Mouse (Mus musculus): ENCODE data around the gene Fmnl3.
A peak's percentile ranks its signal among the peaks of the same experiment; 100 is the strongest.

Gene Fmnl3

GRCm38 (mm10) chr15:99370259-99370691 is at the start of gene Fmnl3:
Fmnl3 (minus strand) TSS chr15:99370482.
- DNase-seq = peak; percentile 99 to 100

GRCm38 (mm10) chr15:99417692-99418271 is 47.5 kb upstream of the Fmnl3 start:
- no peak for DNase-seq

DNA sequence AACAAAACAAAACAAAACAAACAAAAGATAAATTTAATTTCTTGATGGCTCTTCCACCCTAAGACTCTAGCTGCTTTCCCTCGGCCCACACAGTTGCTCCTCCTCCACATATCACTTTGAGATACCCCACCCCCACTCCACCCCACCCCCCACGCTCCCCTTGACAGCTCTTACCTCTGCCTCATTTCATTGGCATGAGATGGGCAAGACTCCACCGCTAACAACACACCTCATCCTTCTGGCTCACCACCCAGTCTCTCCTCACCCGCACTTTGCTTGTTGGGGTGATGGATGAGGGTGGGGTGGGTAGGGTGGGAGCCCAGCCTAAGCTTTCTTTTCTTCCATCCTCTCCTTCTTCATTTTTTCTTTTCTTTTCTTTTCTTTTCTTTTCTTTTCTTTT is 46.7 kb upstream of the Fmnl3 start:
- no peak for DNase-seq

GRCm38 (mm10) chr15:99416348-99416882 is 46.1 kb upstream of the Fmnl3 start:
- peak; percentile 86 to 89 for DNase-seq

DNA sequence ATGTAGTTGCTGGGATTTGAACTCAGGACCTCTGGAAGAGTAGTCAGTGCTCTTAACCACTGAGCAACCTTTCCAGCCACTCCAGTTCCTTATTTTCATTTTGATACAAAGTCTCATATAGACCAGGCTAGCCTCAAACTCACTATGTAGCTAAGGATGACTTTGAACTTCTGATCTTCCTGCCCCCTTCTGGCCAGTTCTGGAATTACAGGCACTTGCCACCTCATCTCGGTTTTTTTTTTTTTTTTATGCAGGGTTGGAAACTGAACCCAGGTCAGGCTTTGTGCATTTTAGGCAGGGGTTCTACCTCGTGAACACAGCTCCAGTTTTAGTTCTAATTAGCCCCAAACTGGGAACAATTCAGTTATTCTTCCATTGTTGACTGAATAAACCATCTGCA is 45.5 kb upstream of the Fmnl3 start:
- peak; percentile 77 to 81 for DNase-seq

- no peak for DNase-seq
These were observed 41.5 kb upstream of the Fmnl3 start for GRCm38 (mm10) chr15:99411747-99412146.

- peak in 1 of 2 experiments; percentile 3 for DNase-seq
These were observed 38.6 kb upstream of the Fmnl3 start for GRCm38 (mm10) chr15:99408845-99409244.

- peak in 1 of 2 experiments; percentile 4 for DNase-seq
These were observed 36.8 kb upstream of the Fmnl3 start for GRCm38 (mm10) chr15:99406986-99407570.

- DNase-seq = peak in 1 of 2 experiments; percentile 15
These were observed 34.9 kb upstream of the Fmnl3 start for GRCm38 (mm10) chr15:99405150-99405549.

DNA sequence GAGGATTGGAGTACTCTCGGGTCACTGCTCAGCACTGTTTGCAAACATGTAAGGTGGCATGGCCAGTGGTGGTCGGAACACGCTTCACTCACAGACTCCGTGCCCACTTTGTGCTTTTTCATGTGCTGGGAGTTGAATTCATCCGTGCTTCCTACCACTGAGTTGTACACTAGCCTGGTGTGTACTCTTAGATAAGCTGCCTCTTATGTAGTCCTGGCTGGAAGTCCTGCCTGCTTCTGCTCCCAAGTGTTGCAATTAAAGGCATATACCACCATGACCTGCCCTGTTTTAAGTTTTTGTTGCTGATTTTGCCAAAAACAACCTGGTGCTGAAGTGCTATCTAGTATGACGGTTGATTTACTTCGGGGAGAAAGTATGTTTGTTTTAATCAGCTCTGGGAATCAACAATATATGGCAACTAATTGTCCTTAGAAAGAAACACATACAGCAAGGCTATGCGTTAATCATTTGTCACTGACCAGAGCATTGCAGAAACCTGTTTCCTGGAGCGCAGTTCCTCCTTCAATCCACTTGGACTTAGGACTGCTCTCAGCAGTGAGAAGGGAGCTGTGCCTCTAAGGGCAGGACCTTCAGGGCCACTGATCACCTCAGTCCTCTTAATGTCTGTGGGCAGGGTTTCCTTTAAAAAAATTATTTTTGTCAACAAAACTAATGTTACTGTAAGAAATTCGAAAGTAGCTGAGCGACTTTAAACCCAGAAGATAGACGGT is 33.0 kb upstream of the Fmnl3 start:
- peak in 1 of 2 experiments; percentile 44 for DNase-seq

- no peak for DNase-seq
These were observed 30.3 kb upstream of the Fmnl3 start for GRCm38 (mm10) chr15:99400602-99401001.

GRCm38 (mm10) chr15:99399503-99400245 is 29.4 kb upstream of the Fmnl3 start:
- DNase-seq = peak in 1 of 2 experiments; percentile 27

DNA sequence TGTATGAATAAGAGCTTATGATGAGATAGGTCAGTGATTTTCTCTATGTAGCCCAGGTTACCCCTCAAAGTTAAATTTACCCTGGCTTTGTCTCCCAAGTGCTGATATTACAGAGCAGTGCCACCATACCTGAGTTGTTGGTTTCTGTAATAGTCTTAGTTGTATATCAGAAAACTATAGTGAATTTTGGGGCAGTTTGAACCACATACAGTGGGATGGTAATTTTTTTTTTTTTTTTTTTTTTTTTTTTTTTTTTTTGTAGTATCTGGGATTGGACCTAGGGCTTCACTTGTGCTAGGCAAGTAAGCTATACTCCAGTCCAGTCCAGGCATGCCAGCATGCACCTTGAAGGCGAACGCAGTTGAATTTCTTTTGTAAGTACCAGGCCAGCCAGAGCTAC is 27.3 kb upstream of the Fmnl3 start:
- no peak for DNase-seq

GRCm38 (mm10) chr15:99396875-99397274 is 26.6 kb upstream of the Fmnl3 start:
- no peak for DNase-seq

GRCm38 (mm10) chr15:99396462-99396861 is 26.2 kb upstream of the Fmnl3 start:
- no peak for DNase-seq

DNA sequence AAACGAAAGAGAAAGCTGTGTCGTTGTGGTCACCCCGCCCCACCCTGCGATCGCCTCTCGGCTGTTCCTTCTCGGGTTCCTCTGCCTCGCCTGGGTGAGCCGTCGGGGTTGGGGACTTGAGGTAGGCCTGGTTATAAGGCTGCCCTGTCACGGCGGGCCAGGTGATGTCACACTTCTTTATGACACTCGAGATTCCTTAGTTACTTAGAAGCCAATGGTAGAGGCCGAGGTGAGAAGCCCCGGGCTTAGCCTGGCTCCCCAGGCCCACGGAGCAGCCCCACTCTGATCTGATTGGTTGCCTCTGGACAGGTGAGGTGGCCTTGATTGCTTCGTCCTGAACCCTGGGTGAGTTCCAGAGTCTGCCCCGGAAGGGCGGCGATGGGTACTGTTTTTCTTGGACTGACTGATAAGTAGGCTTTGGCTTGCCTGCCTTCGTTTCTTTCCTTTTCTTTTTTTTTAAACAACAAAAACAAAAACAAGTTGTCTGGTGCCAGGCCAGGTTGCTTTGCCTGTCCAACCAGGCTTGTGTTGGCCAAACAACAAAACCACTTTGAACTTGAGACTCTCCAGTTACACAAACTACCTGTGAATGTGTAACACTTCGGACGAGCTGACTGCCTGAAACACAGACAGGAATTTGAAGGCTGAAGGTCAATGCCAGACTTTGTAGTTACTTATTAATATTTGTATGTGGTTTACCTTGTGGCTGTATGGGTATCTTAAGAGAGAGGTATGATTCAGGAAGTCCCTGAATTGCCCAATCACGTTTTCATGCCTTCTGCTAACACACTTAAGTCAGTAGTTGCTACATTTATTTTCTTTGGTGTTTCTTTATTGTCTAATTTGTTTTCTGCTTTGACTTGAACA is 23.3 kb upstream of the Fmnl3 start:
- no peak for DNase-seq

- DNase-seq = peak; percentile 98 to 99
These were observed 22.5 kb upstream of the Fmnl3 start, which contains the start of gene Tmbim6 for GRCm38 (mm10) chr15:99392486-99393385. Tmbim6 (plus strand) TSS chr15:99392882.

GRCm38 (mm10) chr15:99391975-99392374 is 21.7 kb upstream of the Fmnl3 start:
- DNase-seq = peak in 1 of 2 experiments; percentile 52

GRCm38 (mm10) chr15:99390472-99391401 is 20.5 kb upstream of the Fmnl3 start:
- no peak for DNase-seq

DNA sequence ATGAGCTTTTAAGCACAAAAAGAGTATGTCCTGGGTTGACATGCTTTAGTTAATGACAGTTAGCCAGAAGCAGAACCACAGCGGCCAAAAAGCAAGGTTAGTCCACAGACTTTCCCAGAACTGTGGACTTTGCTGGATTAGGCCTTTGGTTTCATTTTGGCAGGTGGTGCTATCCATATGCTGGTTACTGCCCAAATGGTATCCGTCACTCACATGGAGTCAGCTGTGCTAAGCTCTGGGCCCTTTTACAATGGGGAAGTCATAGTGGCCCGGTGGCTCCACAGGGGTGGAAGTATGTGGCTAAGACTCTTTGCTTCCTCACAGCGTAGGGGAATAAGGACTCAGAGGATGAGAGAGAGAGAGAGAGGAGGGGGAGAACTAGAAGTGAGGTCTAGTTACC is 17.7 kb upstream of the Fmnl3 start:
- DNase-seq = no peak

All from kidney, postnatal 4 days (tissue).